Mouse (Mus musculus) bone marrow, adult 2 months (tissue): ENCODE results near the gene Nktr. TPM values are rescaled to one million over a fixed set of nuclear protein-coding genes. Genes with fewer than 3 reads are reported as not detected.

Experiments
- H3K27ac ChIP-seq: fragments of 200-500 bp; 2 replicates; pipeline ENCODE4 v1.5.1; 2012; ENCODE audit warnings: low read depth, mild to moderate bottlenecking, control low read depth, inconsistent platforms, low read length; ENCODE audit not compliant: control insufficient read depth, poor library complexity, insufficient read depth
- H3K4me1 ChIP-seq: fragments of 200-500 bp; 2 replicates; pipeline ENCODE4 v1.6.1; 2011; ENCODE audit warnings: low read length; ENCODE audit not compliant: control insufficient read depth, insufficient read depth
- H3K4me3 ChIP-seq: fragments of 200-500 bp; replicated peaks from 2 replicates; pipeline ENCODE3; 2011; ENCODE audit warnings: mild to moderate bottlenecking, low read depth, low read length, control low read depth; ENCODE audit not compliant: control insufficient read depth
- CTCF ChIP-seq: fragments of 200-500 bp; IDR thresholded peaks from 2 replicates; pipeline ENCODE4 v1.5.1; 2011; ENCODE audit warnings: low read length, control low read depth; ENCODE audit not compliant: control insufficient read depth, insufficient read depth
- POLR2A ChIP-seq: fragments of 200-500 bp; IDR thresholded peaks from 2 replicates; pipeline ENCODE4 v1.6.1; 2011; ENCODE audit warnings: low read depth, mild to moderate bottlenecking, control low read depth, low read length, borderline replicate concordance; ENCODE audit not compliant: control insufficient read depth
- WGBS: fragments of 180-500 bp; shearing (Covaris S2); methylation state at CpG from one replicate; pipeline ENCODE4 v1.1.7; 2018; 5-methylcytosine and 5-hydroxymethylcytosine counted together
- polyA plus RNA-seq: library from polyadenylated mRNA; stranded (reverse); fragments of >200 nt; gene quantifications from 2 replicates; pipeline ENCODE4 v1.2.4, GENCODE M21; 2011; ENCODE audit warnings: low replicate concordance; ENCODE audit not compliant: missing spikeins, insufficient read depth, insufficient read length

The Nktr gene
- polyA plus RNA-seq, 1 experiment: 50.9 TPM

GRCm38 (mm10) chr9:121744051-121744450 lies 25.1 kb downstream of the Nktr start:
- no peak for TF ChIP-seq POLR2A
- no peak for TF ChIP-seq CTCF
- WGBS: 37% methylated on average over 8 of the region's 8 CpGs
- Histone ChIP-seq H3K4me3 (no peak overlapping the region), H3K27ac (no peak overlapping the region), H3K4me1 (no peaks in the 10 kb centered on the region)

- 96% methylated on average over 9 of the region's 9 CpGs for WGBS
- no peak overlapping the region for H3K4me3 ChIP-seq
- H3K4me1 ChIP-seq: no peaks in the 10 kb centered on the region
- no peak for TF ChIP-seq CTCF
- no peak for TF ChIP-seq POLR2A
- no peak overlapping the region for H3K27ac ChIP-seq
Measured at GRCm38 (mm10) chr9:121752774-121753173, 33.8 kb downstream of the Nktr start.

GRCm38 (mm10) chr9:121754624-121755023 lies 35.7 kb downstream of the Nktr start:
- H3K4me3 ChIP-seq: no peak overlapping the region
- H3K4me1 ChIP-seq: no peaks in the 10 kb centered on the region
- 89% methylated on average over 3 of the region's 3 CpGs for WGBS
- no peak overlapping the region for H3K27ac ChIP-seq
- TF ChIP-seq CTCF (no peak), POLR2A (no peak)

GRCm38 (mm10) chr9:121756785-121757184 lies 37.8 kb downstream of the Nktr start:
- WGBS: 78% methylated on average over 3 of the region's 3 CpGs

GRCm38 (mm10) chr9:121757432-121757831 lies 38.5 kb downstream of the Nktr start:
- H3K27ac ChIP-seq: no peak overlapping the region
- WGBS: 4% methylated on average over 3 of the region's 3 CpGs
- H3K4me3 ChIP-seq: no peak overlapping the region
- no peaks in the 10 kb centered on the region for H3K4me1 ChIP-seq
- TF ChIP-seq CTCF: no peak
- no peak for TF ChIP-seq POLR2A

More at GRCm38 (mm10) chr9:121756785-121757184, 37.8 kb downstream of the Nktr start:
- TF ChIP-seq POLR2A (no peak), CTCF (no peak)
- Histone ChIP-seq H3K4me3 (no peak overlapping the region), H3K27ac (no peak overlapping the region), H3K4me1 (no peaks in the 10 kb centered on the region)

- Histone ChIP-seq H3K4me3 (no peak overlapping the region), H3K27ac (no peak overlapping the region), H3K4me1 (no peaks in the 10 kb centered on the region)
- 65% methylated on average over 10 of the region's 10 CpGs for WGBS
- no peak for TF ChIP-seq CTCF
- TF ChIP-seq POLR2A: no peak
Measured at GRCm38 (mm10) chr9:121757835-121758814, 39.2 kb downstream of the Nktr start.

- no peak within 1 kb of the TSS for H3K4me3 ChIP-seq
Measured at GRCm38 (mm10) chr9:121759091-121760081, 40.4 kb downstream of the Nktr start, which contains the start of gene Zfp651. Gene Zfp651 (plus strand): TSS chr9:121759330.

More at GRCm38 (mm10) chr9:121759091-121760081, 40.4 kb downstream of the Nktr start, which contains the start of gene Zfp651:
- TF ChIP-seq POLR2A (no peak), CTCF (no peak)
- no peak within 1 kb of the TSS for H3K27ac ChIP-seq
- H3K4me1 ChIP-seq: no peaks in the 10 kb centered on the region
- WGBS: 4% methylated on average over 91 of the region's 97 CpGs
